Mouse (Mus musculus) adrenal gland, postnatal 0 days (tissue): ENCODE measurements around the gene Cx3cl1. TPM values are rescaled to one million over a fixed set of nuclear protein-coding genes. Genes with fewer than 3 reads are reported as not detected.

Experiments
- polyA plus RNA-seq: library from polyadenylated mRNA; unstranded; fragments of >200 nt; fragmentation: Nextera tagmentation; extraction: Ambion mirVana; gene quantifications from 2 replicates; pipeline ENCODE4 v1.2.1, GENCODE M21; 2015

The Cx3cl1 gene
- 15.1 and 16.2 TPM in 2 replicates for polyA plus RNA-seq

GRCm38 (mm10) chr8:94771941-94772670 lies at the start of gene Cx3cl1:
Cx3cl1 (plus strand) TSS chr8:94772009.

GRCm38 (mm10) chr8:94745476-94746184 lies 26.2 kb upstream of the Cx3cl1 start, which contains the start of gene Ccl22:
Ccl22 (plus strand) TSS chr8:94745590.

GRCm38 (mm10) chr8:94810153-94810552 lies 38.3 kb downstream of the Cx3cl1 start, which contains the start of gene Ccl17:
Ccl17 (plus strand) TSS chr8:94810453.

Other genes with a start within 250 kb of the Cx3cl1 start
- 16.9 and 17.3 TPM in 2 replicates for gene Cpne2, start 239.0 kb upstream of the Cx3cl1 start, polyA plus RNA-seq
- 15.1 and 20.2 TPM in 2 replicates for gene Rspry1, start 170.1 kb upstream of the Cx3cl1 start, polyA plus RNA-seq
- 40.3 and 54.1 TPM in 2 replicates for gene Fam192a, start 170.0 kb upstream of the Cx3cl1 start, polyA plus RNA-seq
- 79.6 and 105 TPM in 2 replicates for gene Arl2bp, start 105.4 kb upstream of the Cx3cl1 start, polyA plus RNA-seq
- 3.0 and 3.1 TPM in 2 replicates for gene Pllp, start 75.7 kb upstream of the Cx3cl1 start, polyA plus RNA-seq
- not detected in 2 replicates for gene Ccl22, start 26.4 kb upstream of the Cx3cl1 start, polyA plus RNA-seq
- gene Ccl17, start 38.4 kb downstream of the Cx3cl1 start, polyA plus RNA-seq = 1.1 and 1.2 TPM in 2 replicates
- 96.9 and 125 TPM in 2 replicates for gene Coq9, start 66.3 kb downstream of the Cx3cl1 start, polyA plus RNA-seq
- 78.5 and 86.3 TPM in 2 replicates for gene Ciapin1, start 66.3 kb downstream of the Cx3cl1 start, polyA plus RNA-seq
- 88.1 and 91.8 TPM in 2 replicates for gene Polr2c, start 85.4 kb downstream of the Cx3cl1 start, polyA plus RNA-seq
- 14.9 and 15.1 TPM in 2 replicates for gene Dok4, start 104.3 kb downstream of the Cx3cl1 start, polyA plus RNA-seq
- 16.4 and 20.7 TPM in 2 replicates for gene Ccdc102a, start 146.1 kb downstream of the Cx3cl1 start, polyA plus RNA-seq
- gene Adgrg5, start 151.7 kb downstream of the Cx3cl1 start, polyA plus RNA-seq = 0.08 and 0.16 TPM in 2 replicates
- gene Adgrg1, start 202.7 kb downstream of the Cx3cl1 start, polyA plus RNA-seq = 14.0 and 15.7 TPM in 2 replicates
- 2.0 and 6.2 TPM in 2 replicates for gene Adgrg3, start 245.7 kb downstream of the Cx3cl1 start, polyA plus RNA-seq